Mouse (Mus musculus): ENCODE results near the gene Sh3bgrl2. TPM values are rescaled to one million over a fixed set of nuclear protein-coding genes. Genes with fewer than 3 reads are reported as not detected.

Sh3bgrl2 gene
- polyA plus RNA-seq, 1 experiment, result 12.1 TPM

DNA sequence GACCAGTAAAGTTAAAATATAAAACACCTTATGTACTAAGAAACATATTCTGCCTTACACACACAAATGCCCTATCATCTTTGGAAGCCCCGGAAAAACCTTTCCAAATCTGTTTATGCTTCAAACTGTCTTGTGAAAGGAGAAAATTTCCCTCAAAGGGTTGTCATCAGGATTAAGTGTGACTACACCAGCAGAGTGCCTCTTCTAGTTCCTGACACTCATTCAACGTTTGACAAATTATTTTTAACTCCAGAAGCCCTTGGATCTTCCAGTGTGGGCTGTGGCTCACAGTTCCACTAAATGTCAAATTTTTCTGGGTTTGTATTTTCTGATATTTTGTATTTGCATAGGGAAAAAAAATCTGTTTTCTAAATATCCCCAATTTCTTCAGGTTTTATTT is 10.6 kb upstream of the Sh3bgrl2 start:
- no peak overlapping the region for H3K4me3 ChIP-seq (ENCODE audit: insufficient read depth, low read depth, low read length)
- no peak for DNase-seq
- WGBS, result 65% methylated on average over 2 of the region's 2 CpGs
- H3K4me1 ChIP-seq (ENCODE audit: control insufficient read depth, insufficient read depth, low read length), result no peaks in the 10 kb centered on the region; the same call in 1 of the 2 replicates
- TF ChIP-seq POLR2A (IDR thresholded peaks at IDR 0.05; ENCODE audit: low read depth, low read length) (no peak), CTCF (conservative IDR thresholded peaks at IDR 0.05; ENCODE audit: insufficient read depth, insufficient read length, low read depth, low read length) (no peak)
- no peaks in the 10 kb centered on the region for H3K27me3 ChIP-seq (replicated peaks; ENCODE audit: control insufficient read depth, insufficient read depth, low read length)
- H3K36me3 ChIP-seq (ENCODE audit: control insufficient read depth, insufficient read depth, low read length), result no peaks in the 10 kb centered on the region
- no peak overlapping the region for H3K27ac ChIP-seq (ENCODE audit: insufficient read depth, low read depth, low read length)

DNA sequence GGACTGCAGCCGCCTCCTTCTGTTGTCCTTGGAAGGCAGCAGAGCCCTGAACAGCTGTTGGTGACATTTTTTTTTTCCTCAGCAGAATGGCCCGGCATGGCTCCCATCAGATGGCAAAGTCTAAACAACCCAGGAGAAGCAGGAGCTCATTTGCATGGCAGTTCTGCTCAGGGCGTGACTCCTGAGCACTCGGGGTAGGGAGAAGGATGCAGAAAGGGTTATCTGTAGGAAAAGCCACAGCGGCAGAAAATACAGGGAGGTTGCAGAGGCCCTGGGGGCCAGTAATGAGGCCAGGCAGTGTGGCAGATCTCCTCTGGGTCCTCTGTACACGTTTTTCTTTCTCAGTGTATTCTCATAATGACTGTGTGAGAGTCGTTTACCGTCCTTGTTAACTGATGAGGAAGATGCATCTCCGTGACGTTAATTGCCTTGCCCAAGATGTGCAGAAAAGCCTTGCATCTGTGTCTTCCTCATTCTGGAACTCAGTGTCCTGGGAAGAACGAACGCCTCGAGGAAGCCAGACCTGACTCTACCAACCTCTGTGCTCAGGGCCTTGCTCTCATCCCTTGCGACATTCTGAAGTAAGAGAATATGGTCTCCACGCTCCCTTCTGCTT is 10.1 kb upstream of the Sh3bgrl2 start:
- Histone ChIP-seq H3K4me3 (ENCODE audit: insufficient read depth, low read depth, low read length) (no peak overlapping the region), H3K4me1 (ENCODE audit: control insufficient read depth, insufficient read depth, low read length) (no peaks in the 10 kb centered on the region; the same call in 1 of the 2 replicates), H3K36me3 (ENCODE audit: control insufficient read depth, insufficient read depth, low read length) (no peaks in the 10 kb centered on the region), H3K27ac (ENCODE audit: insufficient read depth, low read depth, low read length) (no peak overlapping the region), H3K27me3 (replicated peaks; ENCODE audit: control insufficient read depth, insufficient read depth, low read length) (no peaks in the 10 kb centered on the region)
- TF ChIP-seq POLR2A (IDR thresholded peaks at IDR 0.05; ENCODE audit: low read depth, low read length) (no peak), CTCF (conservative IDR thresholded peaks at IDR 0.05; ENCODE audit: insufficient read depth, insufficient read length, low read depth, low read length) (no peak)
- WGBS, result 68% methylated on average over 15 of the region's 15 CpGs
- DNase-seq, result no peak

DNA sequence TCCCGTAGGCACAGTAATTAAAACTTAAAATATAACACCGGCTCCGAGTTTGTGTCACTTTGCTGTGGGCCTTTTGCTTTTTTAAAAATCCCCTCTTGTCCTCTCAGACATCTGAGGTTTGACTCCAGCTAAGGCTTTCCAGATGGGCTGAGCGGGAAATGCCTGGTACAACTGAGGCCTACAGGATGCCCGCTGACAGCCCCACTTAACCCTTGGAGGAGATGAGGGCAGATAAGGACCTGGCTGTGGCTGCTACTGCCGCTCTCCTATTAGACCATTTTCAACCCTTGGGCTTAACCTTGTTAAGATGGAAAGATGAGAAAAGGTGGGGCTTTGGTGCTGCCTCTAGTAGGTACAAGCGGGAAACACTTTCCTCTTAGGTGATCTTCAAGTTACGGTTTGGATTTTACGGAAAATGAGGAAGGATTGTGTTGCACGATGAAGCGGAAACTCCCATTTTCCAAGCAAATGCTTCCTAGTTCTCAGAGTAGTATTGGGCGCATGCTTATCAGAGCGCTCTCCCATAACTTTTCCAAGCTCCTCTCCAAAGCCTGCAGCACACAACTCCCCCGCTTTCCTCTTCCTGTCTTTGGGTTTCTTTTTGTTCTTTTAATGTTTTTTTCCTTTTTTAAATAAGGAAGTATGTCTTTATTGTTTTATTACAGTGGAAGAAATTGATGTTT is 8.2 kb upstream of the Sh3bgrl2 start:
- Histone ChIP-seq H3K27me3 (replicated peaks; ENCODE audit: control insufficient read depth, insufficient read depth, low read length) (no peaks in the 10 kb centered on the region), H3K4me1 (ENCODE audit: control insufficient read depth, insufficient read depth, low read length) (no peaks in the 10 kb centered on the region; the same call in 1 of the 2 replicates), H3K27ac (ENCODE audit: insufficient read depth, low read depth, low read length) (no peak overlapping the region), H3K4me3 (ENCODE audit: insufficient read depth, low read depth, low read length) (no peak overlapping the region), H3K36me3 (ENCODE audit: control insufficient read depth, insufficient read depth, low read length) (no peaks in the 10 kb centered on the region)
- DNase-seq, result no peak
- 70% methylated on average over 14 of the region's 14 CpGs for WGBS
- TF ChIP-seq POLR2A (IDR thresholded peaks at IDR 0.05; ENCODE audit: low read depth, low read length) (no peak), CTCF (conservative IDR thresholded peaks at IDR 0.05; ENCODE audit: insufficient read depth, insufficient read length, low read depth, low read length) (no peak)

DNA sequence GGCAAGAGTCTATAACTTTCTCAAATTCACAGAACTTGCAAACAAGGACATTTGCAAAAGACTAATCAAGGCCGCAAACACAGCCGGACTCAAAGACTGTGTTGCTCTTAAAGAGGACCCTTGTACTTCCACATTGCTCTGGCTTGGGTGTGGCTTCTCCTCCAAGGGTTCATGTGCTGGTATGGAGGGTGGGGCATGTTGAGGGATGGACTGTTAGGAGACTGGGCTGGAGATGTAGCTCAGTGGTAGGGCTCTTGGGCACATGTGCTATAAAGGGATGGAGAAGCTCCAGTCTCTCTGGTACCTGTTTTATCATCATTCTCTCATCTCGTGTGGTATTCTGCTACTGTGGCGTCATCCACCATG is 7.7 kb upstream of the Sh3bgrl2 start:
- Histone ChIP-seq H3K27ac (ENCODE audit: insufficient read depth, low read depth, low read length) (no peak overlapping the region), H3K36me3 (ENCODE audit: control insufficient read depth, insufficient read depth, low read length) (no peaks in the 10 kb centered on the region)
- 89% methylated on average over 4 of the region's 4 CpGs for WGBS

DNA sequence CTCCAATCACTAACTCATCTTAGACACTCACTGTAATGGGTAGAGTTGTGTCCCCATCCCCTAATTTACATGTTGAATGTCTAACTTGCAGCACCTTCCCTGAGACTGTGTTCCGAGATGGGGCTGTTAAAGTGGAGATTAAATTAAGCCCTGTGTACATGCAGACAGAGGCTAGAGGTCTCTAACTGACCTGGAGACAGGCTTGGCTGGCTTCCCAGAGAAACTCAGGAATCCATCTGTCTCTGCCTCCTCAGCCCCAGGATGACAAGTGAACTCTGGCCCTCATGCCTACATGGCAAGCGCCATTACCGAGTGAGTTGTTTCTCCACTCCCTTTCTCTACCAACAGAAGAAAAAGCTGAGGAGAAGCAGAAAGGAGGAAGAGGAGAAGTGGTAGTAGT is 7.2 kb upstream of the Sh3bgrl2 start:
- no peaks in the 10 kb centered on the region; the same call in 1 of the 2 replicates for H3K4me1 ChIP-seq (ENCODE audit: control insufficient read depth, insufficient read depth, low read length)
- TF ChIP-seq POLR2A (IDR thresholded peaks at IDR 0.05; ENCODE audit: low read depth, low read length) (no peak), CTCF (conservative IDR thresholded peaks at IDR 0.05; ENCODE audit: insufficient read depth, insufficient read length, low read depth, low read length) (no peak)
- H3K4me3 ChIP-seq (ENCODE audit: insufficient read depth, low read depth, low read length), result no peak overlapping the region
- H3K27ac ChIP-seq (ENCODE audit: insufficient read depth, low read depth, low read length), result no peak overlapping the region
- peak; percentile 63 for DNase-seq
- 36% methylated on average over 3 of the region's 3 CpGs for WGBS
- no peaks in the 10 kb centered on the region for H3K27me3 ChIP-seq (replicated peaks; ENCODE audit: control insufficient read depth, insufficient read depth, low read length)
- H3K36me3 ChIP-seq (ENCODE audit: control insufficient read depth, insufficient read depth, low read length), result no peaks in the 10 kb centered on the region

More for the DNA sequence above, 7.7 kb upstream of the Sh3bgrl2 start:
- no peak for DNase-seq
- no peaks in the 10 kb centered on the region; the same call in 1 of the 2 replicates for H3K4me1 ChIP-seq (ENCODE audit: control insufficient read depth, insufficient read depth, low read length)
- TF ChIP-seq POLR2A (IDR thresholded peaks at IDR 0.05; ENCODE audit: low read depth, low read length) (no peak), CTCF (conservative IDR thresholded peaks at IDR 0.05; ENCODE audit: insufficient read depth, insufficient read length, low read depth, low read length) (no peak)
- no peak overlapping the region for H3K4me3 ChIP-seq (ENCODE audit: insufficient read depth, low read depth, low read length)
- no peaks in the 10 kb centered on the region for H3K27me3 ChIP-seq (replicated peaks; ENCODE audit: control insufficient read depth, insufficient read depth, low read length)

DNA sequence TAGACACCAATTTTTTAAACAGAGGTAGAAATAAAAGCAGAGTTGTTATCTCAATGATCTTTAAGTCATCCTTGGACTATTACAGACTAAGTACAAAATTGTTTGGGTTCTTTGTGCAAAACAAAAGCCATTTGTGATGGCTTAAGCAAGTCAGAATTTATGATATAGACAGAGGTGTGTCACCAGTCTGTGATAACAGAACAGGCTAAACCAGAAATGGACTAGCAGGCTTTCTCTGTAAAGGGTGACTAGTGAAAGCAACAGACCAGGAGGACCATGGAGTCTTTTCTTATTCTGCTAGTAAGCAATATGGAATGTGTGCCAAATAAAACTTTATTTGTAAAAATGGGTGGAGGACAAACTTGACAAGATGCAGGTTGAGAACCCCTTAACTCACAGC is 2.9 kb upstream of the Sh3bgrl2 start:
- no peak for DNase-seq
- Histone ChIP-seq H3K4me3 (ENCODE audit: insufficient read depth, low read depth, low read length) (no peak overlapping the region), H3K4me1 (ENCODE audit: control insufficient read depth, insufficient read depth, low read length) (no peaks in the 10 kb centered on the region; the same call in 1 of the 2 replicates), H3K36me3 (ENCODE audit: control insufficient read depth, insufficient read depth, low read length) (no peaks in the 10 kb centered on the region), H3K27ac (ENCODE audit: insufficient read depth, low read depth, low read length) (no peak overlapping the region), H3K27me3 (replicated peaks; ENCODE audit: control insufficient read depth, insufficient read depth, low read length) (no peaks in the 10 kb centered on the region)
- TF ChIP-seq POLR2A (IDR thresholded peaks at IDR 0.05; ENCODE audit: low read depth, low read length), result no peak
- TF ChIP-seq CTCF (conservative IDR thresholded peaks at IDR 0.05; ENCODE audit: insufficient read depth, insufficient read length, low read depth, low read length), result no peak

DNA sequence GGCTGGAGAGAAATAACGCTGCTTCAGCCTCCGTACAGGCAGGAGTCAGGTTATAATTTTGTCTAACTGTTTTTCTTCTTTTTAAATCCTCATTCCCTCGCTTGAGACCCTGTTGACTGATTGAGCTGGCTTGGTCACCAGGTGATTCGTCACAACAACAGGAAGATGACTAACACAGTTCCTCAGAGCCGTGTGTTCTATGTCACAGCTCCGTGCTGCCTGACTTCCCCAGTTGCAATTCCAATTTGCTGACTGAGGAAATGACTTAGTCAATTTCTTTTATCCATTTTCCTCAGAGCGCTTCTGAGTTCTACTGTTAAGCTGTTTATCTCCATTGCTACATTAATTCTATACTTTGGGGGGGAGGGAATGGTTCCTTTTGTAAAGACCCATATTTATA is 1.8 kb upstream of the Sh3bgrl2 start:
- WGBS, result 71% methylated on average over 7 of the region's 7 CpGs
- Histone ChIP-seq H3K27me3 (replicated peaks; ENCODE audit: control insufficient read depth, insufficient read depth, low read length) (no peaks in the 10 kb centered on the region), H3K4me3 (ENCODE audit: insufficient read depth, low read depth, low read length) (no peak overlapping the region), H3K27ac (ENCODE audit: insufficient read depth, low read depth, low read length) (no peak overlapping the region), H3K36me3 (ENCODE audit: control insufficient read depth, insufficient read depth, low read length) (no peaks in the 10 kb centered on the region), H3K4me1 (ENCODE audit: control insufficient read depth, insufficient read depth, low read length) (no peaks in the 10 kb centered on the region; the same call in 1 of the 2 replicates)
- no peak for DNase-seq
- TF ChIP-seq POLR2A (IDR thresholded peaks at IDR 0.05; ENCODE audit: low read depth, low read length) (no peak), CTCF (conservative IDR thresholded peaks at IDR 0.05; ENCODE audit: insufficient read depth, insufficient read length, low read depth, low read length) (no peak)
